ENCODE assay signal across 8 mouse cellular contexts in the genomic region with DNA sequence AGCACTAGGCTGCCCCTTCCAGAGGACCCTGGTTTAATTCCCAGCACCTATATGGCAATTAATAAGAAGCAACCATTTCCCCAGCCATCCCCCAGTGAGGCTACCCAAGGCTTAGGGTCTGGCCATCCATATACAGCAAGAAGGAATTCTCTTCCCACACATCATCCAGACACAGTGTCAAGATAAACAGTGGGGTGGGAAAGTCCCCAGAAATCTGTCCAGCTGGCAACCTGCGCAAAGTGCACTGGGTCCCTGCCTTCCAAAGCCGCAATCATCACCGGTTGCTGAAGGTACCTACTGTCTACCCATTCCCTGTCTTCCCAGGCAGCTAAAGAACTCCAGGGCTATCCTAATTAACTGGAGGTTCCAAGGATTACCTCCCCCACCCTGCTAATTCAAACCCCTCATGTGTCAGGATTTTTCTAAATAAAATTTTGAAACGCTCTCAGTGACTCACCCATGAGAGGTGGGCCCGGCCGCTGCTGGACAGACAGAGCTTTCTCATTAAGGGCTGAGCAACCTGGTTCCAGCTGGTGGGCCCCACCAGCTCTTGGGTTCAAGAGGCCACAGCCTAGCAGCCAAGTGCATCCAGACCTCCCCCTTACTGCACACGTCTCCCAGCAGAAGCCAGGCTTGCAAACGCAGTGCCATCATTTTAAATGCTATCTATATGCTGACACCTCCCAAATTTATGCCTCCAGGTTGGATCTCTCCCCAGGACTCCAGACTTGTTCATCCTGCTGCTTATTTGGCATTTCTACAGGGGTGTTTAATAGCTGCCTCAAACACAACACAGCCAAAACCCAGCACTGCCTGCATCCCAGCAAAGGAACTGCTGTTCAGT. TPM values are rescaled to one million over a fixed set of nuclear protein-coding genes. Genes with fewer than 3 reads are reported as not detected.
DNase-seq lines count a peak whose midpoint lies in the region; ATAC-seq lines count a peak whose summit lies in the region.

No protein-coding gene starts in this region.

- no peak overlapping the region for H3K4me2 ChIP-seq in forebrain, embryonic 15.5 days (replicated peaks)
- no peak overlapping the region for H3K4me2 ChIP-seq in forebrain, embryonic 12.5 days
- no peak overlapping the region for H3K4me2 ChIP-seq in neural tube, embryonic 11.5 days (ENCODE audit: low read depth)
- no peak overlapping the region for H3K4me2 ChIP-seq in intestine, embryonic 14.5 days (ENCODE audit: low read length)

- H3K4me3 ChIP-seq in forebrain, embryonic 15.5 days, result no peak overlapping the region
- no peak overlapping the region for H3K4me3 ChIP-seq in forebrain, embryonic 12.5 days (replicated peaks)
- no peak overlapping the region for H3K4me3 ChIP-seq in neural tube, embryonic 11.5 days (ENCODE audit: low read depth, low read length)
- H3K4me3 ChIP-seq in intestine, embryonic 14.5 days (ENCODE audit: low read depth, low read length), result no peak overlapping the region

- WGBS in forebrain, embryonic 15.5 days, result 71% methylated on average over 8 of the region's 8 CpGs
- WGBS in forebrain, embryonic 12.5 days, result 87% methylated on average over 8 of the region's 8 CpGs
- WGBS in neural tube, embryonic 11.5 days, result 80% methylated on average over 8 of the region's 8 CpGs
- 52% methylated on average over 8 of the region's 8 CpGs for WGBS in intestine, embryonic 14.5 days

- ATAC-seq in forebrain, embryonic 15.5 days (replicated peaks), result no peak
- ATAC-seq in forebrain, embryonic 12.5 days (ENCODE audit: low FRiP score), result no peak
- no peak for ATAC-seq in neural tube, embryonic 11.5 days (ENCODE audit: insufficient read depth, low FRiP score, low TSS enrichment)
- no peak for ATAC-seq in intestine, embryonic 14.5 days (replicated peaks; ENCODE audit: low FRiP score, low TSS enrichment, low read depth)
- no peak for ATAC-seq in inflammation-experienced regulatory T-cells, adult 6 months

- no peaks in the 10 kb centered on the region for H3K9me3 ChIP-seq in forebrain, embryonic 15.5 days
- no peaks in the 10 kb centered on the region for H3K9me3 ChIP-seq in forebrain, embryonic 12.5 days
- H3K9me3 ChIP-seq in neural tube, embryonic 11.5 days (ENCODE audit: control insufficient read depth, low read length), result no peaks in the 10 kb centered on the region
- H3K9me3 ChIP-seq in intestine, embryonic 14.5 days (ENCODE audit: control insufficient read depth, low read length), result no peaks in the 10 kb centered on the region

- peaks cover 57% of the 10 kb centered on the region for H3K4me1 ChIP-seq in forebrain, embryonic 15.5 days
- H3K4me1 ChIP-seq in forebrain, embryonic 12.5 days, result peaks cover 56% of the 10 kb centered on the region
- peaks cover 15% of the 10 kb centered on the region for H3K4me1 ChIP-seq in neural tube, embryonic 11.5 days (ENCODE audit: control insufficient read depth, insufficient read depth, low read length)
- H3K4me1 ChIP-seq in intestine, embryonic 14.5 days (replicated peaks; ENCODE audit: control insufficient read depth, insufficient read depth, low read length), result peaks cover 48% of the 10 kb centered on the region

- H3K27me3 ChIP-seq in forebrain, embryonic 15.5 days, result no peaks in the 10 kb centered on the region
- no peaks in the 10 kb centered on the region for H3K27me3 ChIP-seq in forebrain, embryonic 12.5 days
- no peaks in the 10 kb centered on the region for H3K27me3 ChIP-seq in neural tube, embryonic 11.5 days (ENCODE audit: control insufficient read depth, insufficient read depth, low read length)
- H3K27me3 ChIP-seq in intestine, embryonic 14.5 days (replicated peaks; ENCODE audit: control insufficient read depth, insufficient read depth, low read length), result no peaks in the 10 kb centered on the region

- DNase-seq in neural tube, embryonic 11.5 days (ENCODE audit: low spot score), result no peak
- no peak for DNase-seq in neural tube, embryonic 10.5 days (ENCODE audit: extremely low spot score, low spot score)
- DNase-seq in intestine, embryonic 14.5 days (ENCODE audit: low spot score), result no peak
- DNase-seq in spleen, postnatal 36 days (ENCODE audit: low spot score in 2 of 2), result no peak
- no peak for DNase-seq in thymus, postnatal 14 days

- peak overlapping the region; percentile 54 for H3K27ac ChIP-seq in forebrain, embryonic 15.5 days (replicated peaks)
- H3K27ac ChIP-seq in forebrain, embryonic 12.5 days, result no peak overlapping the region
- 0 out of 2 replicates have a peak overlapping the region, but pooled peaks have one; percentile 44 for H3K27ac ChIP-seq in neural tube, embryonic 11.5 days (ENCODE audit: low read depth, low read length)
- 0 out of 2 replicates have a peak overlapping the region, but pooled peaks have one; percentile 13 for H3K27ac ChIP-seq in intestine, embryonic 14.5 days (ENCODE audit: low read depth)

- no peak overlapping the region for H3K9ac ChIP-seq in forebrain, embryonic 15.5 days (replicated peaks)
- H3K9ac ChIP-seq in forebrain, embryonic 12.5 days, result no peak overlapping the region
- H3K9ac ChIP-seq in neural tube, embryonic 11.5 days (ENCODE audit: low read length), result peak overlapping the region; percentile 26; the same call in 1 of the 2 replicates
- H3K9ac ChIP-seq in intestine, embryonic 14.5 days (ENCODE audit: low read length), result no peak overlapping the region; the same call in 1 of the 2 replicates

- H3K36me3 ChIP-seq in forebrain, embryonic 15.5 days, result peaks cover 19% of the 10 kb centered on the region; the same call in 1 of the 2 replicates
- peaks cover 62% of the 10 kb centered on the region for H3K36me3 ChIP-seq in forebrain, embryonic 12.5 days (replicated peaks)
- H3K36me3 ChIP-seq in neural tube, embryonic 11.5 days (ENCODE audit: control insufficient read depth, insufficient read depth, low read length), result peaks cover 4% of the 10 kb centered on the region; the same call in 1 of the 2 replicates
- H3K36me3 ChIP-seq in intestine, embryonic 14.5 days (ENCODE audit: control insufficient read depth, insufficient read depth, low read length), result peaks cover 39% of the 10 kb centered on the region

RNA-seq across cellular contexts. Expression of a gene that starts 14.6 kb away (rescaled TPM):
- 33.1 and 33.3 TPM in 2 replicates for polyA plus RNA-seq in forebrain, embryonic 15.5 days (2015; fragmentation: Nextera tagmentation; extraction: Ambion mirVana)
- polyA plus RNA-seq in forebrain, embryonic 12.5 days (2016; fragmentation: Nextera tagmentation; extraction: Ambion mirVana), result 24.0 and 26.9 TPM in 2 replicates
- polyA plus RNA-seq in neural tube, embryonic 11.5 days (2014; fragmentation: Nextera tagmentation; extraction: Ambion mirVana), result 14.5 and 15.9 TPM in 2 replicates
- polyA plus RNA-seq in intestine, embryonic 14.5 days (2014; fragmentation: Nextera tagmentation; extraction: Ambion mirVana), result 6.4 and 7.8 TPM in 2 replicates
- polyA plus RNA-seq in inflammation-experienced regulatory T-cells, adult 6 months (2017; shearing (Covaris generic)), result 1 to 10 TPM in 2 of 3 experiments, under 1 TPM in 1; 0.39 to 1.2 (median 1.2) TPM

RNA-seq across cellular contexts. Expression of a gene that starts 40.9 kb away (rescaled TPM):
- polyA plus RNA-seq in forebrain, embryonic 15.5 days (2015; fragmentation: Nextera tagmentation; extraction: Ambion mirVana), result 11.3 and 13.2 TPM in 2 replicates
- 14.7 and 16.1 TPM in 2 replicates for polyA plus RNA-seq in forebrain, embryonic 12.5 days (2016; fragmentation: Nextera tagmentation; extraction: Ambion mirVana)
- 11.7 and 12.0 TPM in 2 replicates for polyA plus RNA-seq in neural tube, embryonic 11.5 days (2014; fragmentation: Nextera tagmentation; extraction: Ambion mirVana)
- 11.4 and 13.1 TPM in 2 replicates for polyA plus RNA-seq in intestine, embryonic 14.5 days (2014; fragmentation: Nextera tagmentation; extraction: Ambion mirVana)
- 1 to 10 TPM; 1.7 to 9.0 (median 5.9) TPM for polyA plus RNA-seq in inflammation-experienced regulatory T-cells, adult 6 months (2017; shearing (Covaris generic))
